Mouse (Mus musculus) kidney, embryonic 14.5 days (tissue): ENCODE results near the gene Aldh3b1. TPM values are rescaled to one million over a fixed set of nuclear protein-coding genes. Genes with fewer than 3 reads are reported as not detected.
"Not testable (repeated sequence)": the region's sequence is repeated elsewhere in the genome, so short reads cannot be mapped to it uniquely, and the experiment has no call there.

ENCODE experiments used
- ATAC-seq: fragments of 200-750 bp; cut with Nextera tagmentation; 2 replicates; pipeline ENCODE4 v1.8.0; 2017; ENCODE audit warnings: moderate number of reproducible peaks, mild to moderate bottlenecking, moderate TSS enrichment, moderate library complexity; ENCODE audit not compliant: low FRiP score, low TSS enrichment
- H3K27ac ChIP-seq: fragments of 300-500 bp; sonication (generic); 2 replicates; pipeline ENCODE4 v1.5.1; 2014; ENCODE audit warnings: low read depth, mild to moderate bottlenecking, low read length, moderate library complexity, mixed read lengths
- H3K27me3 ChIP-seq: fragments of 300-500 bp; sonication (generic); 2 replicates; pipeline ENCODE4 v1.6.1; 2014; ENCODE audit warnings: mild to moderate bottlenecking, low read length; ENCODE audit not compliant: control insufficient read depth, insufficient read depth
- H3K36me3 ChIP-seq: fragments of 300-500 bp; sonication (generic); 2 replicates; pipeline ENCODE4 v1.6.1; 2014; ENCODE audit warnings: low read length, mixed read lengths; ENCODE audit not compliant: control insufficient read depth, insufficient read depth
- H3K4me1 ChIP-seq: fragments of 300-500 bp; sonication (generic); 2 replicates; pipeline ENCODE4 v1.6.1; 2014; ENCODE audit warnings: low read length, mixed read lengths; ENCODE audit not compliant: control insufficient read depth, insufficient read depth
- H3K4me2 ChIP-seq: fragments of 300-500 bp; sonication (generic); replicated peaks from 2 replicates; pipeline ENCODE4 v1.6.1; 2014; ENCODE audit warnings: low read depth, mild to moderate bottlenecking, low read length
- H3K4me3 ChIP-seq: fragments of 300-500 bp; sonication (generic); 2 replicates; pipeline ENCODE4 v1.5.1; 2014; ENCODE audit warnings: mild to moderate bottlenecking, low read length
- H3K9ac ChIP-seq: fragments of 300-500 bp; sonication (generic); 2 replicates; pipeline ENCODE4 v1.6.1; 2014; ENCODE audit warnings: low read depth, mild to moderate bottlenecking, low read length, moderate library complexity
- H3K9me3 ChIP-seq: fragments of 300-500 bp; sonication (generic); 2 replicates; pipeline ENCODE4 v1.6.1; 2016; ENCODE audit warnings: low read length; ENCODE audit not compliant: control insufficient read depth
- WGBS: fragments of 180-500 bp; shearing (Covaris S2); extraction: QIAGEN DNeasy Blood & Tissue Kit; methylation state at CpG from one replicate; pipeline ENCODE4 v1.1.7; 2014; 5-methylcytosine and 5-hydroxymethylcytosine counted together
- polyA plus RNA-seq: library from polyadenylated mRNA; unstranded; fragments of >200 nt; fragmentation: Nextera tagmentation; extraction: Ambion mirVana; gene quantifications from 2 replicates; pipeline ENCODE4 v1.2.1, GENCODE M21; 2014

Gene Aldh3b1
- polyA plus RNA-seq, result 2.8 and 3.0 TPM in 2 replicates

- no peaks in the 10 kb centered on the region for H3K36me3 ChIP-seq
- H3K9ac ChIP-seq, result no peak within 1 kb of the TSS; the same call in 1 of the 2 replicates
- peaks cover 14% of the 10 kb centered on the region for H3K4me1 ChIP-seq
- no peaks in the 10 kb centered on the region for H3K27me3 ChIP-seq
- no peak within 1 kb of the TSS for H3K4me3 ChIP-seq
- no peaks in the 10 kb centered on the region for H3K9me3 ChIP-seq
- peak within 1 kb of the TSS; percentile 21 for H3K27ac ChIP-seq
- ATAC-seq, result peak; percentile 45; the same call in 1 of the 2 replicates
- 47% methylated on average over 12 of the region's 12 CpGs for WGBS
- H3K4me2 ChIP-seq, result no peak within 1 kb of the TSS; the same call in 1 of the 2 replicates
Measured at GRCm38 (mm10) chr19:3929211-3929941, at the start of gene Aldh3b1. Aldh3b1 (minus strand) TSS chr19:3929808.

GRCm38 (mm10) chr19:3975866-3976265 is 46.3 kb upstream of the Aldh3b1 start:
- no peaks in the 10 kb centered on the region for H3K9me3 ChIP-seq
- WGBS, result 72% methylated on average over 2 of the region's 2 CpGs
- H3K27ac ChIP-seq, result no peak overlapping the region
- no peaks in the 10 kb centered on the region for H3K27me3 ChIP-seq
- H3K4me1 ChIP-seq, result peaks cover 4% of the 10 kb centered on the region; the same call in 1 of the 2 replicates
- H3K4me3 ChIP-seq, result no peak overlapping the region
- no peak for ATAC-seq
- no peaks in the 10 kb centered on the region for H3K36me3 ChIP-seq
- H3K9ac ChIP-seq, result no peak overlapping the region
- no peak overlapping the region for H3K4me2 ChIP-seq

GRCm38 (mm10) chr19:3974608-3975007 is 45.0 kb upstream of the Aldh3b1 start:
- not testable (repeated sequence) for H3K27ac ChIP-seq, H3K4me1 ChIP-seq, H3K4me2 ChIP-seq, H3K9me3 ChIP-seq, H3K9ac ChIP-seq, H3K4me3 ChIP-seq, ATAC-seq, H3K36me3 ChIP-seq, H3K27me3 ChIP-seq
- 90% methylated on average over 6 of the region's 6 CpGs for WGBS

GRCm38 (mm10) chr19:3972229-3972628 is 42.6 kb upstream of the Aldh3b1 start, which contains the start of gene Aldh3b2:
Aldh3b2 (plus strand) TSS chr19:3972328.
- 15% methylated on average over 9 of the region's 9 CpGs for WGBS
- no peak within 1 kb of the TSS for H3K4me3 ChIP-seq
- no peak within 1 kb of the TSS for H3K4me2 ChIP-seq
- H3K4me1 ChIP-seq, result peaks cover 7% of the 10 kb centered on the region; the same call in 1 of the 2 replicates
- no peaks in the 10 kb centered on the region for H3K9me3 ChIP-seq
- H3K36me3 ChIP-seq, result no peaks in the 10 kb centered on the region
- H3K9ac ChIP-seq, result no peak within 1 kb of the TSS
- no peaks in the 10 kb centered on the region for H3K27me3 ChIP-seq
- no peak within 1 kb of the TSS for H3K27ac ChIP-seq
- no peak for ATAC-seq

GRCm38 (mm10) chr19:3967258-3967657 is 37.6 kb upstream of the Aldh3b1 start:
- Histone ChIP-seq H3K36me3 (no peaks in the 10 kb centered on the region), H3K9me3 (no peaks in the 10 kb centered on the region), H3K27me3 (no peaks in the 10 kb centered on the region), H3K4me3 (no peak overlapping the region), H3K9ac (no peak overlapping the region), H3K27ac (no peak overlapping the region), H3K4me1 (peaks cover 5% of the 10 kb centered on the region; the same call in 1 of the 2 replicates), H3K4me2 (no peak overlapping the region)
- 59% methylated on average over 3 of the region's 3 CpGs for WGBS
- ATAC-seq, result no peak

GRCm38 (mm10) chr19:3966330-3967075 is 36.9 kb upstream of the Aldh3b1 start:
- Histone ChIP-seq H3K27ac (no peak overlapping the region), H3K27me3 (no peaks in the 10 kb centered on the region), H3K9ac (no peak overlapping the region), H3K4me3 (no peak overlapping the region), H3K4me2 (no peak overlapping the region), H3K9me3 (no peaks in the 10 kb centered on the region), H3K4me1 (0 out of 2 replicates have a peak, but pooled peaks cover 3% of the 10 kb centered on the region), H3K36me3 (no peaks in the 10 kb centered on the region)
- ATAC-seq, result no peak
- WGBS, result 74% methylated on average over 11 of the region's 11 CpGs

- 64% methylated on average over 4 of the region's 4 CpGs for WGBS
- Histone ChIP-seq H3K4me3 (no peak overlapping the region), H3K27me3 (no peaks in the 10 kb centered on the region), H3K4me1 (no peaks in the 10 kb centered on the region), H3K9me3 (no peaks in the 10 kb centered on the region), H3K4me2 (no peak overlapping the region), H3K27ac (no peak overlapping the region), H3K9ac (no peak overlapping the region), H3K36me3 (no peaks in the 10 kb centered on the region)
- ATAC-seq, result no peak
Measured at GRCm38 (mm10) chr19:3964030-3964429, 34.4 kb upstream of the Aldh3b1 start.

- no peaks in the 10 kb centered on the region for H3K27me3 ChIP-seq
- H3K36me3 ChIP-seq, result no peaks in the 10 kb centered on the region
- no peak for ATAC-seq
- no peak overlapping the region for H3K27ac ChIP-seq
- WGBS, result 22% methylated on average over 2 of the region's 2 CpGs
- no peak overlapping the region for H3K4me3 ChIP-seq
- no peak overlapping the region for H3K9ac ChIP-seq
- no peak overlapping the region for H3K4me2 ChIP-seq
- no peaks in the 10 kb centered on the region for H3K4me1 ChIP-seq
- H3K9me3 ChIP-seq, result no peaks in the 10 kb centered on the region
Measured at GRCm38 (mm10) chr19:3962469-3962868, 32.9 kb upstream of the Aldh3b1 start.

GRCm38 (mm10) chr19:3961805-3962204 is 32.2 kb upstream of the Aldh3b1 start:
- not testable (repeated sequence) for H3K9me3 ChIP-seq, H3K9ac ChIP-seq, H3K4me2 ChIP-seq, H3K27ac ChIP-seq, H3K27me3 ChIP-seq, H3K36me3 ChIP-seq, H3K4me3 ChIP-seq, ATAC-seq, H3K4me1 ChIP-seq
- WGBS, result 90% methylated on average over 6 of the region's 6 CpGs
